Mouse (Mus musculus) stomach, postnatal 0 days (tissue): ENCODE results near the gene Cdc42bpg. TPM values are rescaled to one million over a fixed set of nuclear protein-coding genes. Genes with fewer than 3 reads are reported as not detected.

ENCODE experiments used
- ATAC-seq: fragments of 200-750 bp; cut with Nextera tagmentation; 2 replicates; pipeline ENCODE4 v1.8.0; 2017; ENCODE audit not compliant: low FRiP score, low TSS enrichment
- DNase-seq: peaks from one replicate; pipeline ENCODE4 v3.0.0-alpha.2; 2016; ENCODE audit warnings: low spot score
- H3K27ac ChIP-seq: fragments of 300-500 bp; sonication (generic); replicated peaks from 2 replicates; pipeline ENCODE4 v1.5.1; 2014; ENCODE audit warnings: mild to moderate bottlenecking, control low read depth
- H3K27me3 ChIP-seq: fragments of 300-500 bp; sonication (generic); 2 replicates; pipeline ENCODE4 v1.6.1; 2014; ENCODE audit warnings: low read length; ENCODE audit not compliant: control insufficient read depth, insufficient read depth
- H3K36me3 ChIP-seq: fragments of 300-500 bp; sonication (generic); 2 replicates; pipeline ENCODE4 v1.6.1; 2014; ENCODE audit warnings: low read length, mixed read lengths; ENCODE audit not compliant: control insufficient read depth, insufficient read depth
- H3K4me1 ChIP-seq: fragments of 300-500 bp; sonication (generic); replicated peaks from 2 replicates; pipeline ENCODE4 v1.6.1; 2014; ENCODE audit warnings: antibody characterized with exemption; ENCODE audit not compliant: control insufficient read depth, insufficient read depth
- H3K4me2 ChIP-seq: fragments of 300-500 bp; sonication (generic); replicated peaks from 2 replicates; pipeline ENCODE4 v1.6.1; 2014; ENCODE audit warnings: low read depth, mild to moderate bottlenecking, control low read depth, moderate library complexity
- H3K4me3 ChIP-seq: fragments of 300-500 bp; sonication (generic); 2 replicates; pipeline ENCODE4 v1.5.1; 2014; ENCODE audit warnings: low read depth, low read length, control low read depth
- H3K9ac ChIP-seq: fragments of 300-500 bp; sonication (generic); 2 replicates; pipeline ENCODE4 v1.6.1; 2014; ENCODE audit warnings: mild to moderate bottlenecking, low read length, control low read depth, mixed read lengths
- H3K9me3 ChIP-seq: fragments of 300-500 bp; sonication (generic); 2 replicates; pipeline ENCODE4 v1.6.1; 2016; ENCODE audit warnings: low read length; ENCODE audit not compliant: control insufficient read depth
- CTCF ChIP-seq: IDR thresholded peaks from 2 replicates; pipeline ENCODE4 v1.5.1; 2016; ENCODE audit warnings: antibody characterized with exemption, low read depth, mild to moderate bottlenecking, moderate library complexity
- EP300 ChIP-seq: optimal IDR thresholded peaks from 2 replicates; pipeline ENCODE3; 2016; ENCODE audit warnings: antibody characterized with exemption
- WGBS: fragments of 180-500 bp; shearing (Covaris S2); extraction: QIAGEN DNeasy Blood & Tissue Kit; methylation state at CpG from one replicate; pipeline ENCODE4 v1.1.7; 2014; 5-methylcytosine and 5-hydroxymethylcytosine counted together
- polyA plus RNA-seq: library from polyadenylated mRNA; unstranded; fragments of >200 nt; fragmentation: Nextera tagmentation; extraction: Ambion mirVana; gene quantifications from 2 replicates; pipeline ENCODE4 v1.2.1, GENCODE M21; 2015

Cdc42bpg gene
- polyA plus RNA-seq, 1 experiment from 2014 or later, result 1.3 TPM

DNA sequence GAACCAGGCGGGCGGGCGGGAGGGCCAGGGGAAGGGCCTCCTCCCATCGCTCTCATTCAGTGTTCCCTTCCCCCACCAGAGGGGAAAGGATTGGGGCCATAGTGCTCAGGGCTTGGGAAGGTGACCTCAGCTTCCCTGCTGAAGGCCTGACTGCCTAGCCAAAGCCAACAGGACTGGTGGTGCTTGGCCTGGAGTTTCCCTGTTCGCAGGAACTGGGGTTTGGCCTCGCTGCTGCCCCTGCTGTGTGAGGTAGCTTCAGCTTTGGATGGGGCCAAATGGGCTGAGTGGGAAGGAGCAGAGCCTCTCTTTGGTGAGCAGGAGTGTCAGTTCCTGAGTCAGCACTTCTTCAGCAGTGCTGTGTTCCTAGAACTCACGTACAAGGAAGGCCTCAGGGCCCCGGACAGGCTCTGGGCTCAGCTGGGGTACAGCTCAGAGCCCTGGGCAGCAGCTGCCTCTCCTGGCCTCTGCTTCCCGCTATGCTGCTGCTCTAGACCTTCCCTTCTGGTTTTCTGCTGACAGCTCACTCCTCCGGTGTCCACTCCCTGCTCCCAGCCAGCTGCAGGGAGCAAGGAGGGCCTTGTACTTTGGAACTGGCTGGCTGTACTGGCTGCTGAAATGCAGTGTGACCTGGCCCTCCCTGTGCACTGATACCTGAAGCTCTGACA, 15.0 kb upstream of the Cdc42bpg start:
- DNase-seq (peak; percentile 77), ATAC-seq (peak; percentile 85)
- no peaks in the 10 kb centered on the region for H3K9me3 ChIP-seq
- no peak overlapping the region for H3K9ac ChIP-seq
- TF ChIP-seq CTCF (0 out of 2 replicates have a peak, but pooled peaks have one; percentile 5), EP300 (no peak)
- H3K27ac ChIP-seq, result peak overlapping the region; percentile 77
- no peak overlapping the region for H3K4me2 ChIP-seq
- no peak overlapping the region for H3K4me3 ChIP-seq
- 61% methylated on average over 10 of the region's 10 CpGs for WGBS
- H3K27me3 ChIP-seq, result no peaks in the 10 kb centered on the region
- peaks cover 16% of the 10 kb centered on the region for H3K36me3 ChIP-seq
- H3K4me1 ChIP-seq, result peaks cover 3% of the 10 kb centered on the region; the same call in 1 of the 2 replicates

DNA sequence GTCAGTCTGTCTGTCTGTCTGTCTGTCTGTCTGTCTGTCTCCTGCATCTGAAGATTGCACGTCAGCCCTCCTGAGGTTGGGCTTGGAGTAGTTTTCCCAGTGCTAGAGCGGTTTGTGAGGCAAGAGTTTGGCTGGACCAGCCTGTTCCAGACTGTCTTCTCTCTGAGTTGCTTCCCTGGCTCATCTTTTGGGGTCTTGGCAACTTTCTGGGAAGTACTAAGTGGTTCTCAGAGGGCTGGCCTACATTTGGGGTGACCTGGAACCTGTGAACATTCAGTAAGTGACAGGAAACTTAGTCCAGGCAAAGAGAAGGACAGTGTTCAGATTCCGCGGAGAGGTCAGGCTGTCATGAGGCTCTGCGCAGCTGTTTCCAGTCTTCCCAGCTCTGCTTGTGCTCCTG, 14.0 kb upstream of the Cdc42bpg start:
- Histone ChIP-seq H3K9me3 (no peaks in the 10 kb centered on the region), H3K36me3 (peaks cover 18% of the 10 kb centered on the region), H3K27me3 (no peaks in the 10 kb centered on the region), H3K27ac (peak overlapping the region; percentile 77), H3K9ac (no peak overlapping the region; the same call in 1 of the 2 replicates), H3K4me3 (no peak overlapping the region), H3K4me1 (0 out of 2 replicates have a peak, but pooled peaks cover 3% of the 10 kb centered on the region), H3K4me2 (no peak overlapping the region)
- ATAC-seq (no peak), DNase-seq (no peak)
- TF ChIP-seq CTCF (no peak), EP300 (no peak)
- WGBS, result 85% methylated on average over 5 of the region's 5 CpGs

DNA sequence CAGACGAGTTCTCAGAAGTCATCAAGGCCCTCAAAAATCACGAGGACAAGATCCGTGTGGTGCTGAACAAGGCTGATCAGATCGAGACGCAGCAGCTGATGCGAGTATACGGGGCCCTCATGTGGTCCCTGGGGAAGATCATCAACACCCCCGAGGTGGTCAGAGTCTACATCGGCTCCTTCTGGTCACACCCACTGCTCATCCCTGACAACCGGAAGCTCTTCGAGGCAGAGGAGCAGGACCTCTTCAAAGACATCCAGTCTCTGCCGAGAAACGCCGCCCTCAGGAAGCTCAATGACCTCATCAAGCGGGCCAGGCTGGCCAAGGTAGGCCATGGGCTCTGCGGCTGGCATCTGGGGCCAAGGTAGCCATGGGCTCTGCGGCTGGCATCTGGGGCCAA, 12.0 kb upstream of the Cdc42bpg start:
- DNase-seq (no peak), ATAC-seq (no peak)
- Histone ChIP-seq H3K9ac (no peak overlapping the region), H3K9me3 (no peaks in the 10 kb centered on the region), H3K27ac (no peak overlapping the region), H3K27me3 (no peaks in the 10 kb centered on the region), H3K4me2 (no peak overlapping the region), H3K36me3 (peaks cover 31% of the 10 kb centered on the region), H3K4me3 (no peak overlapping the region), H3K4me1 (no peaks in the 10 kb centered on the region)
- WGBS, result 91% methylated on average over 16 of the region's 17 CpGs
- no peak for TF ChIP-seq CTCF
- TF ChIP-seq EP300, result no peak

DNA sequence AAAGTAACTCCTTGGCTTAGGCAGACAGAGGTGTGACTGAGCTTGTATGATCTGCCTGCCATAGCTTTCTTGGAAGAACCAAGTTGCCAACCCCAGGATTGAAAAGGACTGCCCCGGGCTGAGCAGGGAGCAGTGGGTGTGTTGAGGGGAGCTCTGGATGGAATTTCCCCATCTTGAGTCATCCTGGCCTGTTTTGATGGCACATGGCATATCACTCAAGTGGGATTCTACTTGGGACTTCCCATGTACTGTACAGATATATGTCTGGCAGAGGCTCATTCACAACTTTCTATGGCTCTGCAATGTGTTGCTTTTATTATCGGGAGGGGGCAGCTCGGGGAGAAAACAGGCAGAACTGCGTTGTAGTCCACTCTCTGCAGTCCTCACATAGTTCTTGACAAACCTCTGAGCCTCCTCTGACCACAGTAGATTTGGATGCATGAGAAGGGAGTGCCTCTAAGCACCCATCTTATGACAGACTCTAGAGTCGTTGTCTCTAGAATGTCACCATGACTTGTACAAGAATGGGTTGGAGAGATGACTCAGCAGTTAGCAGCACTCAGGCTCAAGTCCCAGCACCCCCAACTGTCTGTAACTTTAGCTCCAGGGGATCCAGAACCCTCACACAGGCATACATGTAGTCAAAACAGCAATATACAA, 9.6 kb upstream of the Cdc42bpg start:
- Histone ChIP-seq H3K27ac (0 out of 2 replicates have a peak overlapping the region, but pooled peaks have one; percentile 1), H3K27me3 (no peaks in the 10 kb centered on the region), H3K9me3 (no peaks in the 10 kb centered on the region), H3K4me2 (no peak overlapping the region), H3K9ac (no peak overlapping the region), H3K4me1 (no peaks in the 10 kb centered on the region), H3K36me3 (peaks cover 31% of the 10 kb centered on the region), H3K4me3 (no peak overlapping the region)
- DNase-seq (no peak), ATAC-seq (no peak)
- WGBS, result 78% methylated on average over 5 of the region's 5 CpGs
- TF ChIP-seq EP300 (no peak), CTCF (no peak)

DNA sequence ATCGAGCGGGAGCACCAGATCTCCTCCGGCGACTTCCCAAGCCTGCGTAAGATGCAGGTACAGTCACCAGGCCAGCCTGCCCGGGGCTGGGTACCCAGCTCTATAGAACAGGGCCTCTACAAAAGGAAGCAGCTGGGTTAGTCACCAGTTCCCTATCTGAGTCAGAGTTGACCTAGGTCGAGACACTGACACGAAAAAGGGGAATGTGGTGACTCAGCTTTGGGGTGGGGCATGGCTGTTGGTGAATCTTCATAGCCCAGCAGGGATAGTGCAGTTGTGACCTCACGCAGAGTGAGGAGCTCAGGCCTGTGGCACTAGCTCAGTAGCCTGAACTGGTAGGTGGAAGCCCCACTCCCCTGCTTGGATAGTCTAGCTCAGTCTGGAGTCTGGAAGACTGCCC, 8.6 kb upstream of the Cdc42bpg start:
- peaks cover 31% of the 10 kb centered on the region for H3K36me3 ChIP-seq
- ATAC-seq (peak; percentile 80), DNase-seq (no peak)
- TF ChIP-seq CTCF (no peak), EP300 (no peak)
- H3K4me2 ChIP-seq, result no peak overlapping the region
- H3K4me1 ChIP-seq, result no peaks in the 10 kb centered on the region
- 68% methylated on average over 9 of the region's 9 CpGs for WGBS
- H3K27ac ChIP-seq, result peak overlapping the region; percentile 67
- H3K9ac ChIP-seq, result no peak overlapping the region
- H3K27me3 ChIP-seq, result no peaks in the 10 kb centered on the region
- H3K9me3 ChIP-seq, result no peaks in the 10 kb centered on the region
- H3K4me3 ChIP-seq, result no peak overlapping the region

DNA sequence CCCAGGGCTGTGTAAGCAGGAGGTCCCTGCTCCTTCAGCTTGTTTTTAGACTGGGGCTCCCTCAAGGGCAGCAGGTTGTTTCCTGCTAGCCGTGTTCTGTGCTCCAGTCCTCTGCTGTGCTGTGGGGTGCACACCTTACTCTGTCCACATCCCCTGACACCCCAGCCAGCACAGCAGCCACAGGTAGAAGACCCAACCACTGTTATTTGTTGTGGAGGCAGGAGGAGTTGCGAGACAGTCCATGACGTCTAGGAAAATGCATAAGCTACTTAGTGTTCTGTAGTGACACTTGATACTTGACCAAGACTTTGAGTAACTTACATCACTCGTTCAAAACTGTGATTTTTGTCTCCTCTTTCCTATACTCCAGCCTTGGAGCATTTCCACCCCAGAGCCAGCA, 7.3 kb upstream of the Cdc42bpg start:
- Histone ChIP-seq H3K9ac (no peak overlapping the region), H3K9me3 (no peaks in the 10 kb centered on the region), H3K27me3 (no peaks in the 10 kb centered on the region), H3K4me1 (no peaks in the 10 kb centered on the region), H3K4me3 (no peak overlapping the region), H3K27ac (peak overlapping the region; percentile 25), H3K4me2 (no peak overlapping the region), H3K36me3 (peaks cover 31% of the 10 kb centered on the region)
- 76% methylated on average over 4 of the region's 4 CpGs for WGBS
- ATAC-seq (no peak), DNase-seq (no peak)
- TF ChIP-seq CTCF (no peak), EP300 (no peak)
